Mouse (Mus musculus) kidney, embryonic 15.5 days (tissue): ENCODE measurements around the gene Ralgapb. TPM values are rescaled to one million over a fixed set of nuclear protein-coding genes. Genes with fewer than 3 reads are reported as not detected.

Source experiments
- ATAC-seq: fragments of 200-750 bp; cut with Nextera tagmentation; replicated peaks from 2 replicates; pipeline ENCODE4 v1.8.0; 2017; ENCODE audit warnings: moderate TSS enrichment; ENCODE audit not compliant: low FRiP score
- H3K27ac ChIP-seq: fragments of 300-500 bp; sonication (generic); 2 replicates; pipeline ENCODE4 v1.5.1; 2015; ENCODE audit warnings: mild to moderate bottlenecking, inconsistent platforms
- H3K27me3 ChIP-seq: fragments of 300-500 bp; sonication (generic); 2 replicates; pipeline ENCODE4 v1.6.1; 2015; ENCODE audit warnings: inconsistent platforms
- H3K36me3 ChIP-seq: fragments of 300-500 bp; sonication (generic); 2 replicates; pipeline ENCODE4 v1.6.1; 2015; ENCODE audit warnings: inconsistent platforms
- H3K4me1 ChIP-seq: fragments of 300-500 bp; sonication (generic); 2 replicates; pipeline ENCODE4 v1.6.1; 2015; ENCODE audit warnings: inconsistent platforms
- H3K4me2 ChIP-seq: fragments of 300-500 bp; sonication (generic); 2 replicates; pipeline ENCODE4 v1.6.1; 2015; ENCODE audit warnings: moderate library complexity, mild to moderate bottlenecking, inconsistent platforms
- H3K4me3 ChIP-seq: fragments of 300-500 bp; sonication (generic); replicated peaks from 2 replicates; pipeline ENCODE4 v1.5.1; 2015; ENCODE audit warnings: mild to moderate bottlenecking, inconsistent platforms
- H3K9ac ChIP-seq: fragments of 300-500 bp; sonication (generic); 2 replicates; pipeline ENCODE4 v1.6.1; 2015; ENCODE audit warnings: mild to moderate bottlenecking, inconsistent platforms
- H3K9me3 ChIP-seq: fragments of 300-500 bp; sonication (generic); replicated peaks from 2 replicates; pipeline ENCODE4 v1.6.1; 2016; ENCODE audit warnings: inconsistent platforms
- WGBS: fragments of 180-500 bp; shearing (Covaris S2); methylation state at CpG from one replicate; pipeline ENCODE4 v1.1.7; 2015; ENCODE audit warnings: mixed read lengths; 5-methylcytosine and 5-hydroxymethylcytosine counted together
- polyA plus RNA-seq: library from polyadenylated mRNA; unstranded; fragments of >200 nt; fragmentation: Nextera tagmentation; extraction: Ambion mirVana; gene quantifications from 2 replicates; pipeline ENCODE4 v1.2.1, GENCODE M21; 2015

Ralgapb gene
- 15.5 and 16.2 TPM in 2 replicates for polyA plus RNA-seq

DNA sequence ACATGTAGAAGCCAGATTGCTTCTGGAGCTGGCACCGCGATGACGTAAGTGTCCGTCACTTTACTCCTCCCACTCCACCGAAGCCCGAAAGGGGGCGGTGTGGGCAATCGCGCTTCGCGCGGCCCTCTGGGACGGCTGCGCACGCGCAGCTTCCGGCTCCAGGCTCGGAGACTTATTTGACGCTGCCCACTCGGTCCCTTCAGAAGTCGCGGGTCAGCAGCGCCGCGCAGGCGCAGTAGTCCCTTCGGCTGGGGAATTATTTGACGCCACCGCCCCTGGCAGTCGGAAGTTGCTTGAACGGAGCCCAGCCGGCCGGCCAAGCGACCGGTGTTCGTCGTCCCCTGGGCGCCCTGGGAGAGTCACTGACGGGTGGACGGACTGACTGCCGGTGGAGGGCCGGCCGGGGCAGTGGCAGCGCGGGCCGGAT, at the start of gene Ralgapb:
Ralgapb (plus strand) TSS at position 254 of the 427 bp plus-strand sequence.
- WGBS = under 1% methylated on average over 46 of the region's 46 CpGs
- Histone ChIP-seq H3K4me3 (peak within 1 kb of the TSS; percentile 81), H3K9ac (peak within 1 kb of the TSS; percentile 94), H3K9me3 (no peaks in the 10 kb centered on the region), H3K4me2 (peak within 1 kb of the TSS; percentile 79), H3K36me3 (no peaks in the 10 kb centered on the region), H3K4me1 (peaks cover 16% of the 10 kb centered on the region), H3K27ac (peak within 1 kb of the TSS; percentile 92), H3K27me3 (no peaks in the 10 kb centered on the region)
- ATAC-seq = peak; percentile 90

DNA sequence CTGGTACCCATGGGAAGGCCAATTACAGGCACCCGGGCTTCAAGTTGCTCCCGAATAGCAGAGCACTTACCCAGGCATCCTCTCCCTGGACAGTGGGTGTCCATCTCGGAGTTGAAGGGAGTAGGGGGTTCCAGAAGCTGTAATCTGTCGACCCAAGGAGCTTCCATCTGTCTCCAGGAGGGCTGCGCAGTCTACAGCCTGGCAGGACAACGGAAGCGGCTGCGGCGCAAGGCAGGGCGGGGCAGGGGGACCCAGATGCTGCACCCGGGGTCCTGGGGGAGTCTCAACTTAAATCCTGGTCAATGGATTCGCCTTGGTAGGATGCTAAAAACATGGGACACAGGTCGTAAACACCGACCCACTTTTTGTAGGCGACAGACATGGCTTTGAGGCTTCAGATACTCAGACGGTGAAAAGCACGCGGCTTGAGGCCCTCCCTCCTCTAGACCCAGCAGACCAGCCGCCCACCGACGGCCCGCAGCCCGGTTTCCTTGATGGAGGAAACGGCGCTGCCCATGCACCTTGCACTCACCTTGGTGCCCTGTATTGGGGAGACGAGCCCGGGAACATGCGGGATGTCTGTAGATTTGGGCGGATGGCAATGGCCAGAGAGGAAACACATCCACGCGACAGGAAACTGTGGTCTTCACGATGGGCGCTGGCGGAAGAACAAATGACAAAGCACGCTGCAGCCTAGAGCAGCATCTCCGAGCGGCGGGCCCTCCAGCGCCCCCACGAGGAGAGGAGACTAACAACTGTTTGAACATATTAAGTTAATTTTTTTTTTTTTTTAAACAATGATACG, 48.6 kb upstream of the Ralgapb start:
- ATAC-seq = peak; percentile 87
- WGBS = under 1% methylated on average over 41 of the region's 41 CpGs
- Histone ChIP-seq H3K27me3 (no peaks in the 10 kb centered on the region), H3K36me3 (peaks cover 45% of the 10 kb centered on the region), H3K27ac (peak overlapping the region; percentile 85), H3K9me3 (no peaks in the 10 kb centered on the region), H3K4me3 (peak overlapping the region; percentile 88), H3K9ac (peak overlapping the region; percentile 96), H3K4me2 (peak overlapping the region; percentile 78), H3K4me1 (peaks cover 28% of the 10 kb centered on the region)

DNA sequence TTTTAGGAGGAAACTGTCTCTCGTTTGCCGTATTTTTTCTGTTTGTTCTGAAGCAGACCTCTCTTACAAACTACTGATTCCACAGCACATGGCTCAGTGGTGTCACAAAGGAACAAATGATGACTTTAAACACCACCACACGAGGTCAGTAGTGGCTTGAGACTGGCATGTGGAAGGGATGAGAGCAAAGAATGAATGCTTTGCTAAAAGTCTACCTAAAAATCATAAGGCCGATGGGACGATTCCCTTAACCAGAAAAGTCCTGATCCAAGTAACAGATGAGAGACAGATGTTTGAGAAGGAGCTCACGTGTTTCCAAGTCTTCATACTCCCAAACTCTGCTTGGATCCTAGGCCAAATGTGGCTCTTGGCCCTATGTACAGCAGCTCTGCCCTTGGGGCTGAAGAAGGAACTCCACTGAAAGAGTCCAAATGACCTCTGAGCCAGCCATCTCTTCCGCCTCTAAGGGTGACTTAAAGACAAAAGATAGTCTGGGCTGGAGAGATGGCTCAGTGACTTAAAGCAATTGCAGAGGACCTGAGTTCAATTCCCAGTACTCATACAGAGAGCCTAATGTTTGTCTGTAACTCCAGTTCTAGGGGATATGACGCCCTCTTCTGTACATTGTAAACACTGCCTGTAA, 47.8 kb upstream of the Ralgapb start:
- peaks cover 38% of the 10 kb centered on the region for H3K36me3 ChIP-seq
- peak; percentile 47; the same call in 1 of the 2 replicates for ATAC-seq
- H3K4me1 ChIP-seq = peaks cover 28% of the 10 kb centered on the region
- peak overlapping the region; percentile 88 for H3K4me3 ChIP-seq
- no peaks in the 10 kb centered on the region for H3K9me3 ChIP-seq
- no peaks in the 10 kb centered on the region for H3K27me3 ChIP-seq
- peak overlapping the region; percentile 78 for H3K4me2 ChIP-seq
- 43% methylated on average over 8 of the region's 8 CpGs for WGBS
- H3K9ac ChIP-seq = no peak overlapping the region
- H3K27ac ChIP-seq = peak overlapping the region; percentile 85

DNA sequence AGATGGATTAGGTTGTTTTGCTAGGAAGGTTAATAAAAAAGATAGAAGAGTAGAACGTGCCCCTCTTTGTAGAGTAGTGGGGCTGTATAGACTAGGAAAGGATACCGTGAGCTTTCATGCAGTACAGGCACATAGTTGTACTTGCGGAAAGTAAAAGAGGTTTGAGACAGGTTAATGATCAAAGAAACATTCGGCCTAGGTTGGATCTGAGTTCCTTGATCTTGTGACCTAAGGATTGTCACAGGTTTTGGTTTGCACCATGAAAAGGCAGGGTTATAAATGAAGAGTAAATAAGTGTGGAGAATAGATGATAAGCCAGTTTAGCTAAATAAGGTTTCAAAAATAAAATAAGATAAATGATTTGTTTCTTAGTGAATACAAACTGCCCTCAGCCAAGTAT, 45.5 kb upstream of the Ralgapb start:
- 69% methylated on average over 4 of the region's 4 CpGs for WGBS
- Histone ChIP-seq H3K27me3 (no peaks in the 10 kb centered on the region), H3K27ac (no peak overlapping the region), H3K4me1 (peaks cover 17% of the 10 kb centered on the region), H3K4me3 (no peak overlapping the region), H3K9me3 (no peaks in the 10 kb centered on the region), H3K36me3 (peaks cover 14% of the 10 kb centered on the region), H3K9ac (no peak overlapping the region), H3K4me2 (no peak overlapping the region)
- no peak for ATAC-seq

DNA sequence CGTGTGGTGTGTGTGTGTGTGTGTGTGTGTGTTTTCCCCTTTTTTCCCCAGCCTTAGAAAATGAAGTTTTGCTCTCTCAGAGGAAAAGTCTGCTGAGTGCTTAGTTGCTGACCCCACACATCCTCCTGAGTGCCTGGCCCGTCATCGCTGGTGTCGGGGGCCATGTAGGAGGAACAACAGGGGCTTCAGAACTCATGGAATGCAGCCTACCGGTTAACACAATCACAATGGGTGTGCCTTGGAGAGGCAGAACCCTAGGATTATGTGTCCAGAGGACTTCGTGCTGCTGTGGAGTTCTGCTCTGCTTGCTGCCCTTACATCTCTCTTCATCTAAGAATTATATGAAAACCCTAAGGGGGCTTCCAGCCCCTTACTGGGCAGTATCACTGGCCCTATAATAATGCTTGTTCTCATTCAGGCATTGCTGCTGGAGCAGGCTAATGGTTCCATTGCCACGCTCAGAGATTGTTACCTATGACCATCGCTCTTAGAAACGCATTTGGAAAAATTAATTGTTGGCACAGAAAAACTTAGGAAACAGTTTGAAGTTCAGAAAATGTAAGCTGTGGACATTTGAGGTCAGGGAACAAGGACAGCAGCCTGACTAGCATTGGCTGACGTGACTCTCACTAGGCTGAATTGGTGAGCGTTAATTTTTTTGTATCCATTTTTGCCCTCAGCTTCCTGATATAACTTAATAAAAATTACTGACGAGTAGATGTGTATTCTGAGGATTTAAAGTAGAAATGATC, 44.4 kb upstream of the Ralgapb start:
- Histone ChIP-seq H3K4me3 (no peak overlapping the region), H3K9ac (no peak overlapping the region), H3K27ac (no peak overlapping the region), H3K4me2 (no peak overlapping the region), H3K9me3 (no peaks in the 10 kb centered on the region), H3K27me3 (no peaks in the 10 kb centered on the region), H3K4me1 (peaks cover 6% of the 10 kb centered on the region), H3K36me3 (peaks cover 3% of the 10 kb centered on the region; the same call in 1 of the 2 replicates)
- ATAC-seq = no peak
- WGBS = 73% methylated on average over 12 of the region's 12 CpGs

DNA sequence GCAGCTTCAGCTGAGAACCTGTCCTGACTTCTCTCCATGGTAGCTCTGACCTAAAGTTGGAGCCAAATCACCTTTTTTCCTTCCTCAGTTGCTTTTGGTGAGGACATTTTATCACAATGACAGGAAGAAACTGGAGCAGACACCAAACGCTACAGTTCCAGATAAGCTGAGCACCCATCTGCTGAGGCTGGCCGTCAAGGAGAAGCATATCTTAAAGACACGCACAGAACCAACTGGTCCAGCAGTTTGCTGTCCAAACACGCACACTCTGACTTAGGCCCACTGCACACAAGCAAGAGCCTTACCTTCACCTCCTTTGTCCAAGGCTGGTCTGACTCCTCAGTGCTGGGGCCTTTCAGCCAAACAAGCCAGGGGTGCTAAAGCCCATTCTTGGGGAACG, 42.0 kb upstream of the Ralgapb start:
- no peak for ATAC-seq
- H3K9me3 ChIP-seq = no peaks in the 10 kb centered on the region
- H3K27ac ChIP-seq = no peak overlapping the region
- WGBS = 91% methylated on average over 5 of the region's 5 CpGs
- no peaks in the 10 kb centered on the region for H3K4me1 ChIP-seq
- H3K4me3 ChIP-seq = no peak overlapping the region
- no peak overlapping the region for H3K4me2 ChIP-seq
- no peak overlapping the region for H3K9ac ChIP-seq
- no peaks in the 10 kb centered on the region for H3K27me3 ChIP-seq
- no peaks in the 10 kb centered on the region for H3K36me3 ChIP-seq

DNA sequence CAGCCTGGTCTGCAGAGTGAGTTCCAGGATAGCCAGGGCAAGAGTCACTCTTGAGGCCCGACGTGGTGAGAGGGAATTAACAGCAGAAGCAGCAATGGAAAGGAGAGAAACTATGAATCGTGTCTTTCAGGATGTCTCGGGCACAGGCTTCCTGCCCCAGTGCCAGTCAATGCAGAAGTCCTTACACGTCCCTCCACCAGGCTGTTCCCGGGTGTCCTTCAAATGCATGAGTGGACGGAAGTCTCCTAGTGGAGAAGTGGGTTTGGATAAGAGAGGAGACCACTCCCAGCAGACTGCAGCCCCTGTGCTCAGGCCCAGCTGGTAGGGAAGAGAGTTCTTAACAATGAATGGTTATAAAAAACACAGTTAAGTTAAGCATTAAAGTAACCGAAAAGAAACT, 41.3 kb upstream of the Ralgapb start:
- Histone ChIP-seq H3K36me3 (no peaks in the 10 kb centered on the region), H3K4me1 (no peaks in the 10 kb centered on the region), H3K9ac (no peak overlapping the region), H3K27ac (no peak overlapping the region), H3K9me3 (no peaks in the 10 kb centered on the region), H3K4me2 (no peak overlapping the region), H3K27me3 (no peaks in the 10 kb centered on the region), H3K4me3 (no peak overlapping the region)
- ATAC-seq = no peak
- WGBS = 91% methylated on average over 8 of the region's 8 CpGs

DNA sequence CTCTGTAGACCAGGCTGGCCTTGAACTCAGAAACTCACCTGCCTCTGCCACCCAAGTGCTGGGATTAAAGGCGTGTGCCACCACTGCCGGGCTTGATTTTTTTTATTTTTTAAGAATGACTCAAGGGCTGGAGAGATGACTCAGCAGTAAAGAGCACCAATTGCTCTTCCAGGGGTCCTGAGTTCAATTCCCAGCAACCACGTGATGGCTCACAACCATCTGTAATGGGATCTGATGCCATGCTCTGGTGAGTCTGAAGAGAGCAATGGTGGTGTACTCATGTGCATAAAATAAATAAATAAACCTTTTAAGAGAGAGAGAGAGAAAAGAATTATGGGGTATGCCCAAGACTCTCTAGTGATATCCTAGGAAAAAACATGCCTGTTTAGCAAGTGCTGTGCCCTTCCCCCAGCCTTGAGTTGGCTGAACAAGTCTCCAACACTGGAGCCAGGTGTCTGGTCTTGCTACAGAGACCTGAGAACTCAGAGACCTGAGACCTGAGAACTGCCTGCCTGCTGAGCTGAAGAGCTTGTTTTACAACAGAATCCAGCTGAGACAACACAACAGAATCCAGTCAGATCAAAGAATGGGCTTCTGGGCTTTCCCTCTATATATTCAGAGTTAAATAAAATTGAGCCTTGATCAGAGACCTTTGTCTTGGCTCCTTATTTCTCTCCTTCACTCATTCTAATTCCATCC, 40.0 kb upstream of the Ralgapb start:
- H3K4me2 ChIP-seq = no peak overlapping the region
- no peaks in the 10 kb centered on the region for H3K9me3 ChIP-seq
- H3K9ac ChIP-seq = no peak overlapping the region
- 72% methylated on average over 3 of the region's 3 CpGs for WGBS
- ATAC-seq = no peak
- no peak overlapping the region for H3K27ac ChIP-seq
- peaks cover 10% of the 10 kb centered on the region for H3K27me3 ChIP-seq
- no peaks in the 10 kb centered on the region for H3K36me3 ChIP-seq
- H3K4me1 ChIP-seq = no peaks in the 10 kb centered on the region
- H3K4me3 ChIP-seq = no peak overlapping the region

DNA sequence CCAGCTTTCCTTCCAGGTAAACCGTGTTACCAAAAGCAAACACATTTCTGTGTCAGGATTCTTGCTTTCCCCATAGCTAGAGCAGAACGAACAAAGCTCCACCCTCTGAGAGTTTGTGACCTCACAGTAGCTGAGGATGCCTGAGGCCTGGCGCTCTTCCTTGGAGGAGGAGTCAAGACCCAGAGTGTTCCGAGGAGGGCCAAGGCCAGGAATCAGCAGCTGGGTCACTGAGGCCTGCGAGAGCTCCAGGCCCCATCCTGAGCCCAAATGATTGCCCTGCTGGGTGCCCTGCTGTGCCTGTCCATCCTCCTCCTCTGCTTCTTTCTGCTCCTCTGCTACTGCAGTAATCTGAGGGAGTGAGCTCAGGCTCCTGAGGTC, 39.5 kb upstream of the Ralgapb start:
- H3K27me3 ChIP-seq = peaks cover 15% of the 10 kb centered on the region
- no peaks in the 10 kb centered on the region for H3K36me3 ChIP-seq
- no peak overlapping the region for H3K4me3 ChIP-seq
- no peak overlapping the region for H3K27ac ChIP-seq
- no peak overlapping the region for H3K9ac ChIP-seq
- no peak for ATAC-seq
- H3K9me3 ChIP-seq = no peaks in the 10 kb centered on the region
- H3K4me2 ChIP-seq = no peak overlapping the region
- peaks cover 3% of the 10 kb centered on the region for H3K4me1 ChIP-seq
- 15% methylated on average over 5 of the region's 5 CpGs for WGBS

DNA sequence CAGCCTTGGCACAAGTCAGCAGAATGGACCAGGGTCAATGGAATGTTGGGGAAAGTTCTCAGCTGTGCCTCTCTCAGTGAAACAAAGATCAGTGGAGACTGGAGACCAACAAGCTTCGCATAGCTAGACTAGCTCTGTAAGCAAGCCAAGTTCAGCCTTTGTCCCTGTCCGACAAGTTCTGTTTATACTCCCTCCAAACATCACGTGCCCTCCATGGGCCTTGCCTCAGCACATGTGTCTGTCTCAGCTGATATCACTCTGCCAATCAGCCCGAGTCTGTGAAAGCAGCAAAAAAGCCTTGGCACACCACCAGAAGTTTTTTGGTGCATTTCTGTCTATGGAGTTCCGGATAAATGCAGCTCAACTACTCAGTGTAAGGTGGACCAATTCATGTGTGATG, 36.6 kb upstream of the Ralgapb start:
- H3K9ac ChIP-seq = no peak overlapping the region

DNA sequence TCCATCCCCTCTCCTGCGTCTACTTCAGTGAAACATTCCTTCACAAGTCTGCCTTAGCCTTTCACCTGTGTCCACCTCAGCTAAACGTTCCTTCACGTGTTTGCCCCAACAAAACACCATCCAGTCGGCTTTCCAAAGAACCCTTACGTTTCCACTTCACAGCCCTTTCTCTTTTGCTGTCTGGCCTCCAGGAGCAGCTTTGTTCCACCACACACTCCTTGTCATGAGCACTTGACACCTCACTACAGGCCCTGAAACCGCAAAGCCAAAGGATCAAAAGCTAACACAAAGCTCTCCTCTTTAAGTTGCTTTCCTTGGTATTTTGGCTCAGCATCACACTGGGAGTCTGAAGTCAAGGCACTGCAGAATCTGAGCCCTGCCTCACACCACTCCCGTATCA, 36.1 kb upstream of the Ralgapb start:
- Histone ChIP-seq H3K4me3 (no peak overlapping the region), H3K27me3 (peaks cover 42% of the 10 kb centered on the region), H3K4me1 (peaks cover 14% of the 10 kb centered on the region), H3K9me3 (no peaks in the 10 kb centered on the region), H3K9ac (no peak overlapping the region), H3K36me3 (no peaks in the 10 kb centered on the region), H3K27ac (no peak overlapping the region), H3K4me2 (no peak overlapping the region)
- ATAC-seq = no peak
- 62% methylated on average over 7 of the region's 7 CpGs for WGBS

More for the DNA sequence above, 36.6 kb upstream of the Ralgapb start:
- H3K9me3 ChIP-seq = no peaks in the 10 kb centered on the region
- ATAC-seq = no peak
- no peak overlapping the region for H3K27ac ChIP-seq
- H3K4me1 ChIP-seq = peaks cover 14% of the 10 kb centered on the region
- H3K36me3 ChIP-seq = no peaks in the 10 kb centered on the region
- no peak overlapping the region for H3K4me2 ChIP-seq
- H3K4me3 ChIP-seq = no peak overlapping the region
- WGBS = 72% methylated on average over 5 of the region's 5 CpGs
- H3K27me3 ChIP-seq = peaks cover 41% of the 10 kb centered on the region
